Mouse (Mus musculus) cerebellum, postnatal 36 days (tissue): ENCODE measurements at regions not wholly inside any gene's neighbourhood (a gene's known extent, or its start where the extent isn't known, plus 50 kb on each side); places are given as distances from the start of the nearest gene placed in this dataset.

ENCODE experiments used
- DNase-seq, 2 experiments: peaks; one replicate each; pipeline ENCODE4 v3.0.0; 2021 to 2022; ENCODE audit warnings: mixed read lengths in 2 of 2

- DNase-seq, result no peak
Observed at GRCm38 (mm10) chr19:21214253-21214652, 57.8 kb upstream of the Zfand5 start.

DNA sequence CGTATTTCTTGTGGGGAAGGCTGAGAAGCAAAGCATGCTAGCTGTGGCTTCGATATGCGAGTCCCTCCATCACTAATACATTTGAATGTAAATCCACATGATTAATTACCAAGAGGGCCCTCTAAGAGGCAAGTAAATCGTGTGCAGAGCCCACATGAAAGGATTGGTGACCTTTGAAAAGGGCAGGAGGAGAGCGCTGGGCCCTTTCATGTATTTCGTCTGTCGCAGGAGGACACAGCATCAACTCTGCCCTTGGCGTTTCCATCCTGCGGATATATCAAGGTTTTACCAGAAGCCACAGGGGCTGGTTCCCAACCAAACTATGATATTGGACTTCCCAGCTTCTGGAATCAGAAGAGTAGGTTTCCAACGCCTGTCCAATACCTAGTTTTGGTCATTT is 78.6 kb upstream of the Zfand5 start:
- DNase-seq, result no peak

GRCm38 (mm10) chr19:21192576-21192975 is 79.5 kb upstream of the Zfand5 start:
- no peak for DNase-seq

DNA sequence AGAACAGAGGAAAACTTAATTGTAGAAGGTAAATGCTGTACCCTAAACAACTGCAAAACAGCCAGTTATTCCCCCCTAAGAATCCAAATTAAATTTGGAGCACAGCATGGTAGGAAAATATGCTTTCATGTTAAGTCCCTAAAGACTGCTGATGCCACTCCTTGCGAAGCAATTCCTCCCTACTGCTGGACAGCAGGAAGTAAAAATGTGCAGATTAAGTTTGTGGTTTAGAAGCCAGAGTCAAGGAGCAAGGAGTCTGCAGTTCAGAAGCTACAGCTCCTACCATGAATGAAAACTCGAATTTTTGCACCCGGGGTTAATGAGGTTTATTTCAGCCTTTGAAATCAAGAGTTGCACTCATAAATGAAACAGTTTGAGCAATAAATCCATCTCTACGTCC is 82.9 kb upstream of the Zfand5 start:
- DNase-seq, result no peak

- no peak for DNase-seq
Observed at GRCm38 (mm10) chr19:21186656-21187055, 85.4 kb upstream of the Zfand5 start.

- DNase-seq, result no peak
Observed at GRCm38 (mm10) chr19:21186016-21186415, 86.1 kb upstream of the Zfand5 start.

DNA sequence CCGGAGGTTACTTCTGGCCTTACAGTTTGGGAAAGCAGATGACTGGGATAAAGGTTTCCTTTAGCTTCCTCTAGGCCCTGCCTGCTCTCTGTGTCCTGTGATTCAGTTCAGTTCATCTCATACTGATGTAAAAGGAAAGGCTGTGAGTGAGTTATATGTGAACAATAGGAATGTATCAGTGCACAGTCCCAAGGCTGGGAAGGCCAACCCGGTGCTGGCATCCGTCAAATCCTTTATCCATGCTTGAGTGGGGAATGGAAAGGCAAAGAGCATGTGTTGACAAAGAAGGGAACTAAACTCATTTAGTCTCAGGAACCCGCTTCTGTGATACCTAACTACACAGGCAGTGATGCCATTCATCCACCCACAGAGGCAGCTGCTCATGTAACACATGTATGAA is 89.0 kb upstream of the Zfand5 start:
- no peak for DNase-seq

- DNase-seq, result no peak
Observed at GRCm38 (mm10) chr19:21179886-21180285, 92.2 kb upstream of the Zfand5 start.

GRCm38 (mm10) chr19:21175426-21175831 is 96.6 kb upstream of the Zfand5 start:
- DNase-seq, result no peak

DNA sequence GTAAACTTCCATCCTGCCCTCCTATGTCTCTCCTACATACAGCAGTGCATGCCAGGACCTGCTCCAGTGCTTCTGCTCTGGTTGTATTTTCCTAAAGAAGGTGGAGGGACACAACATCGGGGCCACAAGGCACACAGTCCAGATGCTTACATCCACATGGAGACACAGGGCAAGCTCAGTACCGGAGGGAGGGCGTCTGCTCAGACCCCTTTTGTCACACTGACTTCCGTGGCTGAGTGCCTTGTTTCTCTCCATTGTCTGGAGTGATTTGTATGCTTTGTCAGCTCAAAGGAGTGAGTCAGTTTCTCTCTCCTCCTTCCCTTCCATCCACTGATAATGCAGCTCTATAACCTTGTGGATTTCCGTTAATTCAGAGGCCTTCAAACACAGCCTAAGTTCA is 97.4 kb upstream of the Zfand5 start:
- DNase-seq, result no peak

- no peak for DNase-seq
Observed at GRCm38 (mm10) chr19:21173896-21174483, 98.1 kb upstream of the Zfand5 start.

- no peak for DNase-seq
Observed at GRCm38 (mm10) chr19:21171191-21171590, 100.9 kb upstream of the Zfand5 start.

DNA sequence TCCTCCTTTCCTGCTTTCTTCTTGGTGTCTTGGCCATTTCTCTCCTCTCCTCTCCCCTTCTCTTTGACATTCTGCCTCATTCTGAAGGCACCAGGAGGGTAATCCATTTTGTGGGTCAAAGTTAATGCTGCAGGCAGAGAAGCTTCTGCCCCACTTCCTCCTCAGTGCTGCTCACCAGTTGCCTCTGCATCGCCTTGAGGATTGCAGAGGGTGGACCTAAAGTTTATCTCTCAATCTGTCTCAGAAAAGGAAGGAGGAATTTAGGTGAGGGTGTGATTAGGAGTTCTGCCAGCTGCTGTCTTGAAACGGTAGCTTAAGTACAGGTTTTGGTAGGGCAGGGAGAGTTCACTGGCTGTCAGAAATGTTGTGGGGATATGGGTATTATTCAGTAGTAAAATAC is 101.3 kb upstream of the Zfand5 start:
- no peak for DNase-seq

GRCm38 (mm10) chr19:21166939-21167338 is 105.1 kb upstream of the Zfand5 start:
- no peak for DNase-seq

DNA sequence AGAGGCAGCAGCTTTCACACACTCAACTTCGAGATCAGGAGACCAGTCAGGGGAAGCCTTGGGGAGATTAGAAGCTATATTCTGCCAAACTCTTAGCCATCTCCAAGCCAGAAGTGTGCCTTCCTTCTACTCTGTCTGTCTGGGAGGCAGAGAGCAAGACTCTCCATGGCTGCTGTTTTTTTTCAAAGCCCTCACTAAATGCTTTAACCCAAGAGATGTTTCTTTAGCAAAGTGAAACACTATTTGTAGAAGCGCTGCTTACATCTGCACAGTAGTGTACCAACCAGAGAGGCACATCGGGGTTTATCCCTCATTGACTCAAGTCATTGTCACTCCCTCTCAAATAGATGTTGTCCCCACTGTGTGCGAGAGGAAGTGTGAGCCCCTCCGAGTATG is 105.6 kb upstream of the Zfand5 start:
- DNase-seq, result no peak

- DNase-seq, result no peak
Observed at GRCm38 (mm10) chr19:21165763-21166464, 106.2 kb upstream of the Zfand5 start.

- DNase-seq, result no peak
Observed at GRCm38 (mm10) chr19:21163978-21164377, 108.1 kb upstream of the Zfand5 start.

DNA sequence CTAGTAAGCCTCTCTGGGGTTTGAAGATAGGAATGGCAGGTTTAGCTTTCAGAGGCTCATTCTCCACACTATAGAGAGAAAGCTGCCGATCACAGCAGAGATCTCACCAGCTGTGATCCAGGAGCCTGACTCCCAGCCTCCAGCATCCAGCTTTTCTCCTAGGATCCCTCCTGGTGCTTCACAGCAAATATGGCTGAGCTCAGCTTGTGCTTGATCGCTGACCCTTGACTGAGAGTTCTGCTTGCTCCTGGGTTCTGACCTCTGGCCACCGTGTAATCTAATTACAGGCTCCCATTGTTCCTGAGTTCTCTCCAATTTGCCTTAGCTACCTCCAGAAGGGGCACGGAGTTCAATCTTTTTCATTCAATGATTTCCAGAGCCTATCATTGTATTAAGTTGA is 111.1 kb upstream of the Zfand5 start:
- DNase-seq, result no peak

DNA sequence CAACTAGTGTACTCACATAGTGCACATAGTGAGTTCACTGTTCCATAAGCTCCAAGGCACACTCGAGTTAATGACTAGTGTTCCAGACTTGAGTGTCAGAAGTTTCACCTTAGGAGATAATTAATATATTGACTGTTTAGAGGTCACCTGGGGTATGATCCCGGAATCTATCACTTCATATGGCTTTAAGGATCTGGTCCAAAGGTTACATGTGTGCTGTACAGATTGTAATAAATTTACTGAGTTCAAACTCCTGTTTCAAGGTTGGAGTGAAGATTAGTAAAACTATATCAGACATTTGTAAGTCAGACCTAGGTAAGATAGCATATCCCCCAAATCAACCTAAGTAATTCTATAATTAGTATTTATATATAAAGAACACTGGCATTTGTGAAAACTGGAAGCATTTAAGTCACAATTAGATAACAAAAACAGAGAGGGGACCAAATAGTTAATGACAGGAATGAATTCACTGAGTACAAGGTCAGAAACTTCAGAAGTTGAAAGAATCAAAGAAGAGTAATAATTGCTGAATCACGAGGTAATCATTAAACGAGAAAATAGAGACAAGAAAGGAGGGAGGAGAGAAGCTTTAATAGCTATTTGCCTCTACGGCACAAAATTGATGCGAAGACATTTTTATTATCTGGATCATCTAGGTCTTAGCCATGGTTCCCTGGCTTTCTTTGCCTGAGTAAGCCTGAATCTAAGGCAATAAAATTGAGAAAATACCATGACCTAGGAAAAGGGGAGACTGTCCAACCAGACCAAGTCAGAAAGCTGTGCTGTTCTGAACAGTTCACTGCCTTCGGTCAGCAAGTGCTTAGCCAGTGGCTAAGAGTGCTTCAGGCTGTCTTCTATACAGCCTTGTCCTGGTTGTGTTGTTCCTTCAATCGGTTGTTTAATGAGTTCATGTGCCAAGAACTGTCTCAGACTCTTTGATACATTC is 112.6 kb upstream of the Zfand5 start:
- no peak for DNase-seq

- DNase-seq, result no peak
Observed at GRCm38 (mm10) chr19:21154162-21154561, 117.9 kb upstream of the Zfand5 start.

GRCm38 (mm10) chr19:21152027-21152426 is 120.1 kb upstream of the Zfand5 start:
- DNase-seq, result peak; percentile 66 to 69

GRCm38 (mm10) chr19:21150849-21151248 is 121.2 kb upstream of the Zfand5 start:
- DNase-seq, result peak; percentile 65 to 74

- no peak for DNase-seq
Observed at GRCm38 (mm10) chr19:21150241-21150640, 121.8 kb upstream of the Zfand5 start.
